Mouse (Mus musculus) 416B (cell line): ENCODE data around the gene Lmx1a.
A peak's percentile ranks its signal among the peaks of the same experiment; 100 is the strongest.

ENCODE experiments used
- DNase-seq: peaks from one replicate; pipeline ENCODE4 v3.0.0; 2011; ENCODE audit warnings: low read depth

Gene Lmx1a

GRCm38 (mm10) chr1:167694731-167695130 is 5.7 kb downstream of the Lmx1a start:
- DNase-seq = no peak

GRCm38 (mm10) chr1:167695910-167696459 is 6.9 kb downstream of the Lmx1a start:
- no peak for DNase-seq

GRCm38 (mm10) chr1:167699706-167700105 is 10.7 kb downstream of the Lmx1a start:
- DNase-seq = no peak

GRCm38 (mm10) chr1:167700221-167700620 is 11.2 kb downstream of the Lmx1a start:
- DNase-seq = no peak

- DNase-seq = no peak
Observed at GRCm38 (mm10) chr1:167705527-167705926, 16.5 kb downstream of the Lmx1a start.

- no peak for DNase-seq
Observed at GRCm38 (mm10) chr1:167708761-167709160, 19.7 kb downstream of the Lmx1a start.

- no peak for DNase-seq
Observed at GRCm38 (mm10) chr1:167715730-167716341, 26.8 kb downstream of the Lmx1a start.

- DNase-seq = no peak
Observed at GRCm38 (mm10) chr1:167734471-167734870, 45.4 kb downstream of the Lmx1a start.

GRCm38 (mm10) chr1:167736793-167737192 is 47.8 kb downstream of the Lmx1a start:
- DNase-seq = no peak

GRCm38 (mm10) chr1:167739286-167739685 is 50.2 kb downstream of the Lmx1a start:
- DNase-seq = no peak

GRCm38 (mm10) chr1:167746676-167747075 is 57.6 kb downstream of the Lmx1a start:
- no peak for DNase-seq

- DNase-seq = no peak
Observed at GRCm38 (mm10) chr1:167752661-167753060, 63.6 kb downstream of the Lmx1a start.

GRCm38 (mm10) chr1:167754085-167754484 is 65.0 kb downstream of the Lmx1a start:
- DNase-seq = no peak

GRCm38 (mm10) chr1:167754636-167755522 is 65.8 kb downstream of the Lmx1a start:
- DNase-seq = no peak

- no peak for DNase-seq
Observed at GRCm38 (mm10) chr1:167758208-167758607, 69.2 kb downstream of the Lmx1a start.

GRCm38 (mm10) chr1:167760307-167760706 is 71.3 kb downstream of the Lmx1a start:
- no peak for DNase-seq

GRCm38 (mm10) chr1:167761785-167762223 is 72.8 kb downstream of the Lmx1a start:
- DNase-seq = no peak

GRCm38 (mm10) chr1:167766619-167767018 is 77.6 kb downstream of the Lmx1a start:
- DNase-seq = no peak

- no peak for DNase-seq
Observed at GRCm38 (mm10) chr1:167770457-167770856, 81.4 kb downstream of the Lmx1a start.

GRCm38 (mm10) chr1:167779766-167780488 is 90.9 kb downstream of the Lmx1a start:
- no peak for DNase-seq

GRCm38 (mm10) chr1:167781787-167782484 is 92.9 kb downstream of the Lmx1a start:
- DNase-seq = peak; percentile 11

- no peak for DNase-seq
Observed at GRCm38 (mm10) chr1:167784067-167784466, 95.0 kb downstream of the Lmx1a start.
